Mouse (Mus musculus): ENCODE data around the gene Nxnl2.

GRCm38 (mm10) chr13:51128417-51128816 is 42.4 kb upstream of the Nxnl2 start:
- TF ChIP-seq CTCF (IDR thresholded peaks at IDR 0.05; ENCODE audit: low read depth) = no peak
- no peak for TF ChIP-seq EP300 (IDR thresholded peaks at IDR 0.05; ENCODE audit: low read depth)

Data from liver, embryonic 14.5 days (tissue).